Mouse (Mus musculus) midbrain, embryonic 16.5 days (tissue): ENCODE results near the gene Tnfrsf13b. TPM values are rescaled to one million over a fixed set of nuclear protein-coding genes. Genes with fewer than 3 reads are reported as not detected.

ENCODE experiments used
- ATAC-seq: fragments of 200-750 bp; cut with Nextera tagmentation; 2 replicates; pipeline ENCODE4 v1.8.0; 2017; ENCODE audit warnings: moderate TSS enrichment
- H3K27ac ChIP-seq: fragments of 300-500 bp; sonication (generic); 2 replicates; pipeline ENCODE4 v1.5.1; 2014; ENCODE audit warnings: mild to moderate bottlenecking, low read length, mixed read lengths
- H3K27me3 ChIP-seq: fragments of 300-500 bp; sonication (generic); 2 replicates; pipeline ENCODE4 v1.6.1; 2014; ENCODE audit warnings: low read depth, low read length, mixed read lengths; ENCODE audit not compliant: control insufficient read depth, insufficient read depth
- H3K36me3 ChIP-seq: fragments of 300-500 bp; sonication (generic); 2 replicates; pipeline ENCODE4 v1.6.1; 2014; ENCODE audit warnings: mild to moderate bottlenecking, low read length, moderate library complexity, mixed read lengths; ENCODE audit not compliant: control insufficient read depth, insufficient read depth
- H3K4me1 ChIP-seq: fragments of 300-500 bp; sonication (generic); 2 replicates; pipeline ENCODE4 v1.6.1; 2014; ENCODE audit warnings: mild to moderate bottlenecking, low read length, mixed read lengths; ENCODE audit not compliant: control insufficient read depth, insufficient read depth
- H3K4me2 ChIP-seq: fragments of 300-500 bp; sonication (generic); 2 replicates; pipeline ENCODE4 v1.6.1; 2014; ENCODE audit warnings: mild to moderate bottlenecking, low read length, mixed read lengths
- H3K4me3 ChIP-seq: fragments of 300-500 bp; sonication (generic); 2 replicates; pipeline ENCODE4 v1.5.1; 2014; ENCODE audit warnings: low read depth, mild to moderate bottlenecking, low read length, moderate library complexity, mixed read lengths
- H3K9ac ChIP-seq: fragments of 300-500 bp; sonication (generic); 2 replicates; pipeline ENCODE4 v1.6.1; 2014; ENCODE audit warnings: low read depth, low read length, mixed read lengths
- H3K9me3 ChIP-seq: fragments of 300-500 bp; sonication (generic); replicated peaks from 2 replicates; pipeline ENCODE4 v1.6.1; 2014; ENCODE audit warnings: mild to moderate bottlenecking, low read length, mixed read lengths; ENCODE audit not compliant: control insufficient read depth, poor library complexity, severe bottlenecking
- WGBS: fragments of 180-500 bp; shearing (Covaris S2); extraction: QIAGEN DNeasy Blood & Tissue Kit; methylation state at CpG from one replicate; pipeline ENCODE4 v1.1.7; 2014; 5-methylcytosine and 5-hydroxymethylcytosine counted together
- polyA plus RNA-seq: library from polyadenylated mRNA; unstranded; fragments of >200 nt; fragmentation: Nextera tagmentation; extraction: Ambion mirVana; gene quantifications from 2 replicates; pipeline ENCODE4 v1.2.1, GENCODE M21; 2015

Tnfrsf13b gene
- polyA plus RNA-seq, result 0.94 and 1.2 TPM in 2 replicates

DNA sequence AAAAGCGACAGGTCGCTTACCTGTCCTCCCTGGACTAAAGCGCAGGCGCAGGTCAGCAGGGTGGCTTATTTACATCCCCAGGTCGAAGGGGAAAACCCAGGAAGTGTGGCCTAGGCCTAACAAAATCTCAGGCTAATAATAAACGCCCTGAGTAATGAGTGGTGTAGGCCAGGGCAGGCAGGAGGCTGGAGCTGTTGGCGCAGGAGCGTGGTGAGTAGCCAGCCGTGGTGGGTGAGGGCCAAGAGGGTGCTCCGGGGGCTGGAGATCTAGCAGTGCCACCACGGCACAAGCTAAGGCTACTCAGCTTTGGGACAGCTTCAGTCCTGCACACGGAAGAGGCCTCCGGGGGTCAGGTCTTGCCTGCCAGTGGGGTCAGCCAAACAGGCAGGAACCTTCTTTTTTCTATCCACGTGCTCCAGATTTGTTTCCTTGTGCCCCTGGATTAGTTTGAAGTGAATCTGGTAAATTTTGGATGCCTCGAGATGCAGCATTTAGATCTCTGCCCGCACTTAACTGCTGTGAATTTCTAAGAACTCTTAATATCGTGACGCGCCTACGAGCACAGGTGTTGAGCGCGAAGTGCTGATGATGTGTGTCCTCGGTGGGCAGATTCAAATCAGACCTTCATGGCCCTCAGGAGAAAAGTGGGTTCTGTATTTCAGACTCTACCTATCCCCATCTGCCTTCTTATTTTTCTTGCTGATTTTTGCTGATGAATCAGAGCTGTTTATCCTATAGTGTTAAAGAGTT lies at the start of gene Tnfrsf13b:
Gene Tnfrsf13b (plus strand): TSS at position 150 of the 750 bp plus-strand sequence.
- no peaks in the 10 kb centered on the region for H3K9me3 ChIP-seq
- WGBS, result 89% methylated on average over 23 of the region's 23 CpGs
- H3K4me2 ChIP-seq, result no peak within 1 kb of the TSS
- H3K4me1 ChIP-seq, result no peaks in the 10 kb centered on the region
- no peaks in the 10 kb centered on the region for H3K36me3 ChIP-seq
- ATAC-seq, result no peak
- no peaks in the 10 kb centered on the region for H3K27me3 ChIP-seq
- H3K9ac ChIP-seq, result no peak within 1 kb of the TSS
- H3K27ac ChIP-seq, result no peak within 1 kb of the TSS
- H3K4me3 ChIP-seq, result no peak within 1 kb of the TSS

- H3K27me3 ChIP-seq, result no peaks in the 10 kb centered on the region
- H3K9me3 ChIP-seq, result no peaks in the 10 kb centered on the region
- H3K36me3 ChIP-seq, result no peaks in the 10 kb centered on the region
- no peak overlapping the region for H3K27ac ChIP-seq
- H3K4me1 ChIP-seq, result no peaks in the 10 kb centered on the region
- WGBS, result 77% methylated on average over 2 of the region's 2 CpGs
- ATAC-seq, result no peak
- no peak overlapping the region for H3K4me3 ChIP-seq
- H3K4me2 ChIP-seq, result no peak overlapping the region
- no peak overlapping the region for H3K9ac ChIP-seq
Measured at GRCm38 (mm10) chr11:61081624-61082023, 44.9 kb upstream of the Tnfrsf13b start.

GRCm38 (mm10) chr11:61090195-61090594 lies 36.4 kb upstream of the Tnfrsf13b start:
- 52% methylated on average over 7 of the region's 7 CpGs for WGBS

DNA sequence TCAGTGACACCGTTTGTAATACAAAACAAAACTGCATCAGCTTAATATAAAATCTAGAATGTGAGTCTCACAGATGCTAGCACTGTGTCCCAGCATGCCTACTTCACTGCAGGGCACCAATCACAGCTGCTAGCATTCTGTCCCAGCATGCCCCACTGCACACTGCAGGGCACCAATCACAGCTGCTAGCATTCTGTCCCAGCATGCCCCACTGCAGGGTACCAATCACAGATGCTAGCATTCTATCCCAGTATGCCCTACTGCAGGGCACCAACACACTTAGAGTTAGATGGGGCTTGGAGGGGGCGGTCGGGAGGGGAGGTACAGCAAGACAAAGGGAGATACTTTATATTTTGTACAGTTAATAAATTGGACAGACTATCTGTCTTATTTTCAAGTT lies 35.4 kb upstream of the Tnfrsf13b start:
- Histone ChIP-seq H3K4me1 (peaks cover 3% of the 10 kb centered on the region; the same call in 1 of the 2 replicates), H3K27me3 (no peaks in the 10 kb centered on the region), H3K9ac (no peak overlapping the region), H3K27ac (no peak overlapping the region), H3K36me3 (no peaks in the 10 kb centered on the region), H3K9me3 (no peaks in the 10 kb centered on the region; the same call in 1 of the 2 replicates), H3K4me3 (no peak overlapping the region), H3K4me2 (no peak overlapping the region)
- ATAC-seq, result peak; percentile 78
- 45% methylated on average over 3 of the region's 3 CpGs for WGBS

More at GRCm38 (mm10) chr11:61090195-61090594, 36.4 kb upstream of the Tnfrsf13b start:
- H3K4me2 ChIP-seq, result no peak overlapping the region
- no peak for ATAC-seq
- H3K27ac ChIP-seq, result no peak overlapping the region
- H3K9me3 ChIP-seq, result no peaks in the 10 kb centered on the region; the same call in 1 of the 2 replicates
- H3K9ac ChIP-seq, result no peak overlapping the region
- no peaks in the 10 kb centered on the region for H3K27me3 ChIP-seq
- H3K4me1 ChIP-seq, result peaks cover 3% of the 10 kb centered on the region; the same call in 1 of the 2 replicates
- H3K36me3 ChIP-seq, result no peaks in the 10 kb centered on the region
- H3K4me3 ChIP-seq, result no peak overlapping the region

GRCm38 (mm10) chr11:61091642-61092262 lies 34.8 kb upstream of the Tnfrsf13b start:
- ATAC-seq, result peak; percentile 62; the same call in 1 of the 2 replicates
- Histone ChIP-seq H3K9ac (no peak overlapping the region), H3K27ac (no peak overlapping the region), H3K36me3 (no peaks in the 10 kb centered on the region), H3K27me3 (no peaks in the 10 kb centered on the region), H3K4me1 (peaks cover 3% of the 10 kb centered on the region; the same call in 1 of the 2 replicates), H3K9me3 (no peaks in the 10 kb centered on the region; the same call in 1 of the 2 replicates), H3K4me2 (no peak overlapping the region), H3K4me3 (no peak overlapping the region)
- 10% methylated on average over 7 of the region's 7 CpGs for WGBS

DNA sequence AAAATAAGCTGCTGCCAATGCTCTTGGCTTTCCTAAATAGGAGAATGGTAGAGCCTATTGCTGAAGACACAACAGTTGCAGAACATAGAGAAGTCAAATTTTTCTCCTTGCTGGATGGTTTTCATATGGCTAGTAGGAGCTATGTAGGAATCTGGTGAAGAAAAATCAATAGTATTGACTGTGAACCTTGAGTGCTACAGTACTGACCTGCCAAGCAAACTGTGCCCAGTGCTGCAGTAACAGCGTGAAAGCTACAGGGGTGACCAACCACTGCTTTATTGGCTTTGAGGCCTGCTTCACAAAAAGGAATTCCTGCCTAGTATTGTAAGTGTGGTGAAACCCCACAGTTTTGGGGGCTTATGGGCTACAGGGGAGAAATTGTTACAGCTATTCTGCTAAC lies 28.5 kb upstream of the Tnfrsf13b start:
- no peaks in the 10 kb centered on the region; the same call in 1 of the 2 replicates for H3K9me3 ChIP-seq
- H3K27me3 ChIP-seq, result no peaks in the 10 kb centered on the region
- H3K27ac ChIP-seq, result no peak overlapping the region
- no peak for ATAC-seq
- H3K36me3 ChIP-seq, result no peaks in the 10 kb centered on the region
- no peaks in the 10 kb centered on the region for H3K4me1 ChIP-seq
- no peak overlapping the region for H3K9ac ChIP-seq
- no peak overlapping the region for H3K4me2 ChIP-seq
- no peak overlapping the region for H3K4me3 ChIP-seq
- 65% methylated on average over 1 of the region's 1 CpGs for WGBS

GRCm38 (mm10) chr11:61102397-61103339 lies 23.9 kb upstream of the Tnfrsf13b start:
- Histone ChIP-seq H3K36me3 (no peaks in the 10 kb centered on the region), H3K4me1 (0 out of 2 replicates have a peak, but pooled peaks cover 2% of the 10 kb centered on the region), H3K27ac (no peak overlapping the region), H3K27me3 (no peaks in the 10 kb centered on the region), H3K9ac (no peak overlapping the region), H3K4me3 (no peak overlapping the region), H3K9me3 (no peaks in the 10 kb centered on the region), H3K4me2 (no peak overlapping the region)
- 0 out of 2 replicates have a peak, but pooled peaks have one; percentile 28 for ATAC-seq
- 36% methylated on average over 12 of the region's 13 CpGs for WGBS

DNA sequence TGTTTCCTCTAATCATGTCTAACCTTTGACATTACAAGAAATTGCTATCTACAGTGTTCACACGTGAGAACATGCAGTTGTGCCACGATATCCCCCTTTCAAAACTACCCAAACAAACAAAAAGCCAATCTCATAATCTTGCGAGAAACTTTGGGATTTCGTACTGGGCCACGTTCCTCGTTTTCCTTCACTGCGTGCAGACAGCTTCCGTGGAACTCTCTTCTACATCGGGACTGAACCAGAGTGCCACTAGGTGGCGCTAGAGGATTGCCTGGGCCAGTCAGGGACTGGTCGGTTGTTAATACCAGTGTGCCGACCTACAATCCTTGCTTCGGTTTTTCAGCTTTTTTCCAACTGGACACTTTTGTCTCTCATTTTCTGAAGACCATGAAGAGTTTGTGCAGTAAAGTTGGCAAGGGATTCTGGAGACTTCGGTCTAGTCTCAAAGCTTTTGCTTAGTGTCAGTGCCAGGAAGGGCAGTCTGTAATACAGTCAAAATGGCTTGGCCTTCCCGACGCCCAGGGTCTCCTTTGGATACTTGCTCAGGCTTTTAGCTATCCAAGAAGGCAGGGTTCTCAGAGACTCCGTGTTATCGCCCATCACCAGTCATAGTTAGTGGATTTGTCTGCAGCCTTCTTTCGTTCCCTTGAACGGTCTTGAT lies 22.2 kb upstream of the Tnfrsf13b start:
- no peaks in the 10 kb centered on the region for H3K36me3 ChIP-seq
- WGBS, result 11% methylated on average over 20 of the region's 20 CpGs
- peak; percentile 94 for ATAC-seq
- H3K27me3 ChIP-seq, result no peaks in the 10 kb centered on the region
- 0 out of 2 replicates have a peak, but pooled peaks cover 2% of the 10 kb centered on the region for H3K4me1 ChIP-seq
- no peak overlapping the region for H3K4me3 ChIP-seq
- H3K4me2 ChIP-seq, result peak overlapping the region; percentile 13
- no peak overlapping the region for H3K27ac ChIP-seq
- no peak overlapping the region for H3K9ac ChIP-seq
- H3K9me3 ChIP-seq, result no peaks in the 10 kb centered on the region
